Mouse (Mus musculus) cerebellum, adult 18-20 months (tissue): Measurements from ENCODE around the gene Oxa1l.

Experiments used
- DNase-seq, 2 experiments: peaks; one replicate each; pipeline ENCODE4 v3.0.0; 2021

Gene Oxa1l

DNA sequence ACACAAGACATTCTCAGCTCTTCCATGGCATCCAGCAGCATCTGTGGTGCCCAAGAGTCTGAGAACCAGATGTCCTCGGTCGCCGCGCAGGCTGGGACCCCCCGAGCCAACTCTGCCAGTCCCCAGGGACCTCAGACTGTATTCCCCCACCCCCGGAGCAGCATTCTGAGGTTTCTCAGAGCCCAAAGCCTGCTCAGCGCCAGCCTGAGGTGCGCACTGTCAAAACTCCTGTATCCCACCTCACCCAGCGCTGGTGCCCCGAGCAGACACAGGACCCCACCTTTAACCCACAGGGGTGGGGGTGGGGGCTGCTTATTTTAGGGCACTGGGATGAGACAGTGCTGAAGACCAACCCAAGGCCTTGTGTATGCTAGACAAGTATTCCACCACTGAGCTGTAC, 10.8 kb downstream of the Oxa1l start:
- DNase-seq, result no peak

DNA sequence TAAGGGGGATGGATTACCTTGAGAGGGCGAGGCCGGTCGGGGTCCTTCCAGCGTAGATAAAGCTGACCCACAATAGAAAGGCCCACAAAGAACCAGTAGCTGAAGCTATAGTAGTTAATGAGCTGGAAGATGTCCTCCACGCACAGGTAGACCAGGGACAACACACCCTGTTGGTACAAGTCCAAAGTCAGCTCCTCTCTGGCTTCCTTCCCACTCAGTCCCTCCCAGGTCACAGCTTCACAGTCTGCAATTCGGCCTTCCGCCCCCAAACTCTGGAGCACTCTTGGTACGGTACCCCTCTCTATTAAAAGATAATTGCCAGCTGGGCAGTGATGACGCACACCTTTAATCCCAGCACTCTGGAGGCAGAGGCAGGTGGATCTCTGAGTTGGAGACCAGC, 12.3 kb downstream of the Oxa1l start:
- no peak for DNase-seq

DNA sequence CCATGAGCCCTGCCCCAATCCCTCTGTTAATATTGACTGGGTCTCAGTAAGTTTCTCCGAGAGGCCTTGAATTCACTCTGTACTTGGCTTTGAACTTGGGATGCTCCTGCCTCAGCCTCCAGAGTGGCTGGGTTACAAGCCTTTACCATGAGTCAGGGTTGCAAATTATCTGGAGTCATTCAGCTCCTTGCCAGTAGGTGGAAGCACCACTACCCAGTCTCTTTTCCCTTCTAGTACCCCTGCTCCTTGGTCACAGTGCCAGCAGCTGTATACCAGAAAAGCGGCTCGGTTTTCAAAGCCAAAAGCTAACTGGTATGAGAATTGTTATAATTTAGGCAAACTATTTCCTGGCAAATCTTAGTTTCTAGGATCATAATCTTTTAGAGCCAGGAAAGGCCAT, 15.3 kb downstream of the Oxa1l start:
- DNase-seq, result no peak

DNA sequence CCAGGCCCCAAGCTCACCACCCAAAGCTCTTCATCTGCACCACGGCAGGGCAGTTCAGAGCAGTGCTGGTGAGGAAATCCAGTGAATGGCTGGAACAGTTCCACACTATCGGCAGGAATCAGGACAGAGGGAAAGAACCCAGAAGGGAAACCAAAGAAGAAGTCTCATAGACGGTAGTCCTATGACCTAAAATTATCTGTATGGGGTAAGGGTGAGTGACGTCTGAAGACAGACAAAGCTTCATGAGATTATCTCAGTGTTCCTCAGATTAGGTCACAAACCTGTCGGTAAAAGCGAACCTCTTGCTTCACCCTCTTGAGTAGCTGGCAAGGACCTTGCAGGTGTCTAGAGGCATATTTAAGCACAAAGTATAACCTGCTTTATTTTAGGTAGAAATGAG, 16.5 kb downstream of the Oxa1l start:
- DNase-seq, result no peak

DNA sequence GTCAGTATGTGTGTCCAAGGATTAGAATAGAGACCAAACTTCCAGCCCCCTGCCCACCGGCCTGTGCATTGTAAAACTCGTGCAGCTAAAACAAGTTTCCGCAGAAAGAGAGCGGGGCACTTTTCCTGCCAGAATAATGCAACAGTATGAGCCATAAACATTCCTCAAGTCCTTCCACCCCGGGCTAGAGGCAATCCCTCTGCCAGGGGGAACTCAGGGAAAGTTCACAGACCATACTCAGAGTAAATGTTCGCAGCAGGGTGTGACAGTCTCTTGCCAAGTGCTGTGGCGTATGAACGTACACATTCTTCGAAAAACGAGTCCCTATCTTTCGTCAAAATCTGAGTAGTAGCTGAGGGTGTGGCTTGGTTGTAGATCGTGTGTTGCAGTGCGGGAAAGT, 18.9 kb downstream of the Oxa1l start:
- DNase-seq, result no peak

DNA sequence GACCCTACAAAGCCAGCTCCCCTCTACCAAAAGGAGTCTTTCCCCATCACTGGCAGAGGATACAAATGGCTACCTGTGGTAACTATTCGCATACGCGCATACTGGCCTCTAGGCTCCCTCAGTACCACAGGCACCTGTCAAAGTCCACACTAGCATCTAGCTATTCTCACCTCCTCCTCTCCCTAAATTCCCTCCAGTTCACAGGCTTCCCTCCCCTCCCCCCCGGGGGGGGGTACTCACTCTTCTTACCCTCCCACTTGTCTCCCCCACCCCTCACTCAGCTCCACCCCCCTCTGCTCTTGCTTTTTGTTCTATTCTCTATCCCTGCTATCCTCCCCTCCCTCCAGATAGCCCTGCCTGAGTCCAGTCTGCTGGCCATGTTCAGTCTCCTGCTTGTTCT, 20.0 kb downstream of the Oxa1l start:
- DNase-seq, result no peak

DNA sequence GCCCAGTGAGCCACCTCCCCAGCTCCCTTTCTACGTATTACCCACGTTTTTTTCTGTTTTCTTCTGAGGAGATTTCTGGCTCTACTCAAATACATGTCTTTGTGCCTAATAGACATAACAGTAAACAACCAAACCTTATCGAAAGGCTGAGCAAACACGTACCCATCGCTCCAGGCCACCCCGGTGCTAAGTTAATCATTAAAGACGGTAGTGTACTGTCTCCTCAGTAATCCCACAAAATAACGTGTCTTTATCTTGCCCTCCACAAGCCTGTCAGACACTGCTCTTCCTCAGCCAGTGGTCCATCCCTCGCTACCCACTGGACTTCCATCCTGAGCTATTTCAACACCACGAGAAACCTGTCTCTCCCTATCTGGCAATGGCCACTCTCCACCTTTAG, 21.2 kb downstream of the Oxa1l start:
- DNase-seq, result no peak

DNA sequence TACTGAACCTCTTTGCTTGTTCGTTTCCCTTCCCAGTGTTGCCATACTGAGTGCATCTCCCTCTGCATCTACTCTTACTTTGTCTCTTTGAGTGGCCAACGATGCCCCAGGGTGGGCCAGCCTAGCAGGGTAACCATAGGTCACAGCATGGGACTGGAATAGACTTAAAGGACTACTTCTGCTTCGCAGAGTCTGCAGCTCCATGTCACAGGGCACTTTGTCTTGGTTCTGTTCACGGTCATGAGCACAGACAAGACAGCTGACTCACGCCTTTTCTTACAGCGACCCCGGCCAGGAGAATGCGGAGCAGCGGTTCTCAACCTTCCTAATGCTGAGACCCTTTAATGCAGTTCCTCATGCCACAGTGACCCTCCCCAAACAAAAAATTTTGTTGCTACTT, 22.0 kb downstream of the Oxa1l start:
- no peak for DNase-seq

DNA sequence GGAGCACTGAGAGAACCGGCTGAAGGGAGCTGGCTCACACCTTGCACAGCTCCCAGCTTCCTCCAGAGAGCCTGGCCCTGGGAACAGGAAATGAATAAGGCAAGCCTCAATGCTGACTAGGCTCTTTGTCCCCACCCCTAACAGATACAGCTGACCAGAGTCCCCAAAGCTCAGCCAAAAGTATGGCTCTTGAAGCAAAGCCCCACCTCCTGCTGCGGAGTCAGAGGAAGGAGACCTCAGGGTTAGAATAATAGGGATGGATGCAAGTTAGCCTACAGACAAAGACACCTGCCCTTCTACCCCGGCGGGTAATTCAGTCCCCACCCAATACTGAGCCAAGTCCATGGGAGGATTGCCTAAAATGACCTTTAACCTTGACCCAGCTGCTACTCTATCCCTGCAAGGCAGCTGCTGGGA, 22.7 kb downstream of the Oxa1l start:
- no peak for DNase-seq

DNA sequence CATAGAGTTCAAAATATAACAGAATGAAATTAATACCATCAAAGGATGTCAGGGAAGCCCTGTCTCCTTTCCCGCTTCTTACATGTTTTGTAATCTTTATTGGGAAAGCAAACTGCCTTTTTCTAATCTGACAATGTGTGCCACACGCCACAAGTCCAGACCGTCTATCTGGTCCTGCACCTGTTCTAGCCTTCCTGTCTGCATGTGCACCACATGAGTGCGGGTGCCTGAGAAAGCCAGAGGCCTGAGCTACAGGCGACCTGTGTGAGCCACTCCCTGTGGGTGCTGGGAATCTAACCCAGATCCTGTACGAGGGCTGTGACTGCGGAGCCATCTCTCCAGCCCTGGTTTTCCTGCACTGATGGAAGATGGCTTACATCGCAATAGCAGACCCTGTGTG, 23.8 kb downstream of the Oxa1l start:
- DNase-seq, result no peak

DNA sequence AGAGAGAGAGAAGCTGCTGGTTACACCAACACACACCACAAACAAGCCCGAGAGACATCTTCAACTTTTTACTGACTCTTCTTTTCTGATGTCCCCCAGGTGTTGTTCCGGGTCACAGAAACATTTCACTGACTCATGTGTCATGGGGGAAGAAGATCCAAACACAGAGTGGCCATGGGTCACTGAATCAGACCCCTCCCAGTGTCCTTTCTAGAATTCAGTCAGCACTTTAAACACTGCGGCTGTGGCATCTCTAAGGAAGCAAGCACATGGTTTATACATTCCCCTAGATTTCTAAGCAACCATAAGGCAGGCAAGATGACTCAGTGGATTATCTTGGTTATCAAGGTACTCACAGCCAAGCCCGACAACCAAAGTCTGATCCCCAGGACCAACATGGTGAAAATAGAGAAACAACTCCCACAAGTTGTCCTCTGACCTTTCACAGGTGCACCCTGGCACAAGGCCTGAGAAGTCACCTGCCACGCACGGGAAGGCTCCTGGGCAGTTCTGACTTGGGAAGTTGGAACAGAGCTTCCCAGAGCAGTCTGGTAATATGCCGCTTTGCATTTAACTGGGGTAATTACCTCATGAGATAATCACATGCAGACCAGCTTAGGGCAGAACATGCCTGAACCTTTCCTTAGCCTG, 25.5 kb downstream of the Oxa1l start:
- DNase-seq, result no peak

DNA sequence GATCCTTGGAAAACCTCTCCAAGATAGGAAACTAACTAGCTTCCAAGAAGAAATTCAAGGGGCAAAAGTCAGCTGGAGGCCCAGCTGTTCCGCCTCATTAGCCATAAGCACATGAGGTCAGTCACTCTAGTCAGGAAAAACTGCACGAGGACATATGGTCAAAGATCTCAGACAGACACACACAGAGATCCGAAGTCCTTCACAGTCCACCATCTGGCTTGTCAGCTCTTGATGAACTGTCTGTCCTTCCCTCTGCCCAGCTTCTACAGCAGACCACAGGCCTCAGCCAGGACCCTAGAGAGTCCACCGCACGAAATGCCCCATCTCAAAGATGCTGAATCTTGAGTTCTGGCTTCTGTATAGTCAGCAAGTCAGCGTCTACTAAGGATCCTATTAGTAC, 26.9 kb downstream of the Oxa1l start:
- no peak for DNase-seq

DNA sequence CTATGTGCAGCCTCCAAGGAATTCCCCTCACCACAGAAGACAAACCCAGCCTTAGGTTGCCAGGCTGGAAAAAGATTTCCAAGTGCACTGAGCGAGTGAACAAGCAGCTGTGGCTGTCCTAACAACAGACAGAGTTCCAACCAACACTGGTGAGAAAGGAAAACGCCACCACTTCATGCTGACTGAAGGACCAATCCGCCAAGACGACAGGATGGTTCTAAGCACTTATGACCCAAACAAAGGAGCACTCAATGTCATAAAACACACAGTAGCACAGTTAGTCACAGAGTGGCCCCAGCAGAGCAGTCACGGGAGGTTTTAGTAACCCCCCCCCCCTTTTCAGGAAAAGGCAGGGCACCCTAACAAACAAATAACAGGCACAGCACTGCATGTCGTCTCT, 30.2 kb downstream of the Oxa1l start:
- DNase-seq, result no peak

DNA sequence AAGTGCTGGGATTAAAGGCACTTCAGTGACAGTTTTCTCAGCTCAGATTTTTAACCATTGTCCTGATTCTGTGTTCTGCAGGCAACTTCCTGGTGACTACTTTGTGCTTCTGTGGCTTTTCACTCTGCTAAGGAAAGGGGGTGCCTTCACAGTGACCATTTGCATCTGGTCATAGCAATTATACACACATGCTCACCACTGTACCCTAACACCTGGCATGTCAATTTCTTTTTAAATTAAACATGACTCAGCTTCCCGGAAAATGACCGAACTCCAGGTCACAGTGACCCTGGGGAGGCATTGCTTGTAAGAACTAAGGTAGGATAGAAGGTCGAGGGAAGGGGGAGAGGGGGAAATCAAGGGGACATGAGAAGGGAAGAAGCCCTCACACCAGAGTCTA, 33.2 kb downstream of the Oxa1l start:
- DNase-seq, result no peak

DNA sequence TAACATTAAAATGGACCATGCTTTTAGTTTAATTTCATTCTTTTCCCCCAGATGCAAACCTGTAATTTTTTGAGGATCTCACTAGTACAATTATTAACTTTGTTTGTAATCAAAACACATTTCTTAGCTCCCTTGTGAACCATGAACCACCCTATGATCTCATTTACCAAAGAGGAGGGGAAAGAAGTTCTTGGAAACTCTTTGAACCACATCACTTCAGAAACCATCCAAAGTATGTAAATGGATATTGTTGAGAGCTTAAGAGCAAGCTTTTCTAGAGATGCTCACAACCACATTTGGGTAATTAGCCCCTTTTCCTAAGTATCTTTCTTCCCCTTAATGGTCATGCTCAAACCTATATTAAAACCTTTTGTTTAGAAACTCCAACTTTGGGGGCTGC, 33.7 kb downstream of the Oxa1l start:
- DNase-seq, result no peak

DNA sequence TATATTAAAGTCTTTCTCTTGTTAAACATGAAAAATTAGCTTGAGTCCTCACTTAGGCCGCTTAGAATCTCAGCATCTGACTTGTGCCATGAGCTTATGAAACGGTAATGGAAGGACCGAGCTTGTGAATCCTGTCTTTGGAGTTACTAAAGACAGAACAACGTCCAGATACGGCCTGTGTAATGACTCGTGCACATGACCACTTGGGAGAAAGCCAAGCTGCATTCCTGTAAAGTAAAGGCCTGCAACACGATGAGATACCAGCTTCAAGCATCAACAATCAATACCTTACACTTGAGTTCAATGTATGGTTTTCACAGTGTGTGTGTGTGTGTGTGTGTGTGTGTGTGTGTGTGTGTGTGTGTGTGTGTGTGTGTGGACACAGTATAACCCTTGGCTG, 36.1 kb downstream of the Oxa1l start:
- no peak for DNase-seq

DNA sequence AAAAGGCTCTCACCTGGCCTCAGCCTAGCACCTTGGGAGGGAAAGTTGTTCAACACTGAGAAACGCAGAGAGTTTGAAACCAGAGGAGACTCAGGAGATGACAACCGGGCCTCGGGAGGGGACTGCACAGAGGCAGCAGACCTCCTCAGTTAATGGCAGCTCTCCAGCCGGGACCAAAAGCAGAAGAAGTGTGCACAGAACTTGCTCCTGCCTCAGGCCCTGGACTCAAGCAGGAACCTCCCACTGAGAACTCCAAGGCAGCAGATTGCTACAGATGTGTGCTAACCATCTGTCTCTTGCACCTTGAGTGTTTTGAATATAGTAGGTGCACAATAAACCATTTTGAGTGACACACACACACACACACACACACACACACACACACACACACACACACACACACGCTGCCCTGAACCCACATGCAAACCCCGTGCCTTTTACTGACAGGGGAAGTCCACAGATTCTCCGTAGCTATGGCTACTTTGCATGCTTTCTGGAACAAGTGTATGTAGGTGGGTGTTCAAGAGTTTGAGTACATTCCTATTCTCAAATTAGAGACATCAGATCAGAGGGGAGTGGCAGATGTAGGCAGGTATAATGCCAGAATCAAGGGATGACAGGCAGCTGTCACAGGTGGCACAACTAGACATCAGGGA, 37.4 kb downstream of the Oxa1l start:
- DNase-seq, result no peak

DNA sequence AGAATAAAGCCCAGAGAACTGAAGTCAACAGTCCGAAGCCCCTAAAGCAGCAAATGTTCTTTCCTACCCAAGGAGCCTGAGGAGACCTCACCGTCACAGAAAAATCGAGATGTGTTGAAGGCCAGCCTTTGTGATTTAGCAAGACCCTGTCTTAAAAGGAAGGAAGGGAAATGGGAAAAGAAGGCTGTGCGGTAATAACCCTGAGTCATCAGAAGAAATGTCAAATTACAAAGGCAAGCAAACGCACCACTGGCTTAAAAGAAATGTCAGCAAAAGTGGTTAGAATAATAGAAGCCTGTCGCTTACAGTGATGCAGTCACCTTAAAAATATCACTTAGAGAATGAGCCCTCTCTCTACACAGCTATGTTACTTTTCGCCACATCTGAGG, 37.9 kb downstream of the Oxa1l start:
- DNase-seq, result no peak

DNA sequence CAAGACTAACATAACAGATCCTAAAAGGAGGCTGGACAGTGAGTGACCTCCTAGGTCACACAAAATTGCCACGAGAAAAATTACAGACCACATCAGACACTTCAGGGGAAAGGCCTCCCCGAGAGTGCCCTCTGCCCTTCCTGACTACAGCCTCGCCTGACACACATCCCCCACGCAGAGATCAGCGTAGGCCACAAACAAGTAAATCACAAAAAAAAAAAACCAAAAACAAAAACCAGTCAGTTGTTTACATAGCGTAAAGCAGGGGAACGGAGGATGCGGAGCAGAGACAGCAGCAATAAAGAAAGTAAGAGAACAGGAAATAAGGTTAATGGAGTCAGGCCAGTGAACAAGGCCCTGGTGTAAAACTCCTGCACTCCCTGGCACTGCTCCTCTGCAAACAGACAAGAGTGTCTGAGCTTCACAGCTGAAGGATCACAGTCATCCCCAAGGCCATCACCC, 38.3 kb downstream of the Oxa1l start:
- DNase-seq, result no peak

DNA sequence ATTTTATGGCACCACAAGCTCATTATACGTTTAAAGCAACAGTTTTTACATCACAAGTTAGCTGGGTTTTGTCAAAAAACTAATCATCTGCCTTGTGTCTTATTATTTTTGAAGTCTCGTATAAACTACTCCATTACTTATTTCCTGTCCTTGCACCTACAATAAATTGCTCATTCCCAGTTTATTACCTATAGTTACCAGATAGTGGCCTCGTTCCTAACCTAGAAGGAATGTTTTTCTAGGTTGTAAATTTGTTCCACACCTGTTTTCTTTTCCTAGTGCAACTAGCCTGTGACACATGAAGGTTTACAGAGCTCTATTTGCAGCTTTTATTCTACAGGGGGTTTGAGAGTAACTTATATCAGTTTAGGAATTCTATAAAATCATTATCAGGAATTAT, 41.1 kb downstream of the Oxa1l start:
- DNase-seq, result no peak

DNA sequence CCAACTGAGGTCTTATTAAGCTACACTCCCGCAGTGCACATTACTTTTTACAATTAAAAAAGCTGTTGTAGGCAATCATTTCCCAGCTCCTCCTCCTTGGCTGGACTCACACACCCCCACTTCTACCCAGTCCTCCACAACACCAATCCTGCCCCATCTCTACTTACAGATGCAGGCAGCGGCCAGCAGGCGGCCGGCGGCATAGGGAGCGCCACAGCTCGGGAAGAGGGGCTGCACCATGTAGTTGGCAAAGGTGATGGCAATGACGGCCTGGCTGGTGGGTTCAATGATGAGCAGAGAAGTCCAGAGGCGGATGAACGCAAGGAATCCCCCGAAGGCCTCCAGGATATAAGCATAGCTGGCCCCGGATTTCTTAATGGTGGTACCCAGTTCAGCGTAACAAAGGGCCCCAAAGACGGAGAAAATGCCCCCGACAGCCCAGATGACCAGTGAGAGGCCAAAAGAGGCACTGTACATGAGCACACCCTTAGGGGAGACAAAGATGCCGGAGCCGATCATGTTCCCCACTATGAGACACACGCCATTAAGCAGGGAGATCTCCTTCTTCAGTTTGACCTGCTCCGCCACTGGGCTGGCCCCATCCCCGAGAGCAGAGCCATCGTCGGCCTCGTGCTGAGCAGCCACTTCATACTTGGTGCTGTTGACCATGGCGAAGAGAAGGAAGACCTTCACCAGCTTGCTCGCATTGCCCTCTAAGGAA, 47.9 kb downstream of the Oxa1l start:
- DNase-seq, result no peak

DNA sequence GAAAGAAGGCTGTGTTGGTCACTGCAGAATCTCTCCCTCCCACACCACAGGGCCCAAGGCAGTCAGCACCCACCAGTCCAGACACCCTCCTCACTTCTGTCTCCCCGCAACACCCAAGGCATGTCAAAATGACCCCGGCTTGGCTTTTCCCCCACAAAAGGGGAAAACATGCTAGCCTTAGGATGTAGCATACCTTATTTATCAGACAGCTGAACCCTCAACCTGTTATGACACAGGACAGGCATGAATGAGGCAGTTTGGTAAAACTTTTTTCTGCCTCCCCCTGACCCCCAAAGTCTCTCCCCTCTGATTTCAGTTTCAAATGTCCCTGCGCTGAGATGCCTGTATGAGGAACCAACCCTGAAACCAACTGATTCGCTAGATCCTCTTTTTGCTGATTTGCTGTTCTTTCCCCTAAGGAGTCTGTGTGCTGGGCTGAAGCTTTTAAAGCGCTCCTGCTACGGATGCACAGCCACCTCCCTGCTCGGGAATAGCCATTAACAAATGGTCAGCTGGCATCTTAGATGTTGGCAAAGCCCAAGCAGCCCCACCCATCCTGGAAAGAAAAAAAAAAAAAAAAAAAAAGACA, 48.5 kb downstream of the Oxa1l start:
- DNase-seq, result no peak

DNA sequence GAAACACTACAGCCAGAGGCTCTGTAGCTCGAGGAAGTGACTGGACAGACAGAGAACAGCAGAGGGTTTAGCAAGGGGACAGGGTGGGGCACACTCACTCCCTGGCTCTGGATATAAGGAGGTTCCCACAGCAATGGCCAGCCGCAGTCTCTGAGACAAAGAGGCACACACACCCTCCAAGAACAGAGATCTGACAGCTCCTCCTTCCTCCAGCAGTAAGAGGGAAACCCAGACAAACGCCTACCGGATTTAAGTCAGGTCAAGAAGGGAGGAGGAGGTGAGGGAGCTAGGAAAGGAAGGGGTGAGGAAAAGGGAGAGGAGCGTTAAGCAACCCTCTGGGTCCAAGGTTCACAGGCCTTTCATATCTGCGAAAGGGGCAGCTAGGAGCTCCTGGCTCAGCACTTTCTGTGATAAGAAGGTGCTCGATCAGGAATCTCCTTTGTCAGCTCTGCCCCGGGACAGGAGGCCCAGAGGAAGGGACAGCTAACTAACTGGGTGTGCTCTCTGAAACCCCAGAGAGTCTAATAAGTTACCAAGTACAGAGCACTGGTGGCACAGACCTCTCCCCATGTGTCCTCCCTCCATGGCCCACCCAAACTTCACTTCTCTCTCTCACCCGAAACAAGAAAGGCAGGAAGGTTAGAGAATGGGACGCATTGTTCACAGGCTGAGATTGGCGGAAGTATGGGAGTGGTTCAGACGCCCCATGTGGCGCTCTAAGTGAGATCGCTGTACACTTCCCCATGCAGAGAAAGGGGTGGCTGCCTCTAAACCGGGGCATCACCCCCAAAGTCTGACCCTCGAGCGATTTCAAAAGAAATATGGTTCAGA, 49.6 kb downstream of the Oxa1l start:
- DNase-seq, result no peak
